Mouse (Mus musculus) bone marrow macrophage, adult 2 months (primary cell): ENCODE data around the gene Abt1. TPM values are rescaled to one million over a fixed set of nuclear protein-coding genes. Genes with fewer than 3 reads are reported as not detected.

ENCODE experiments used
- H3K27ac ChIP-seq: 2 replicates; pipeline ENCODE4 v1.5.1; 2012; ENCODE audit warnings: low read depth, low read length; ENCODE audit not compliant: insufficient read depth
- H3K4me1 ChIP-seq: 2 replicates; pipeline ENCODE4 v1.6.1; 2012; ENCODE audit warnings: low read length; ENCODE audit not compliant: control insufficient read depth, insufficient read depth
- H3K4me3 ChIP-seq: 2 replicates; pipeline ENCODE4 v1.5.1; 2012; ENCODE audit warnings: mild to moderate bottlenecking, low read length, moderate library complexity; ENCODE audit not compliant: insufficient read depth
- CTCF ChIP-seq: IDR thresholded peaks from 2 replicates; pipeline ENCODE4 v1.5.1; 2012; ENCODE audit warnings: low read depth, mild to moderate bottlenecking, low read length, moderate library complexity
- POLR2A ChIP-seq: IDR thresholded peaks from 2 replicates; pipeline ENCODE4 v1.6.1; 2012; ENCODE audit warnings: mild to moderate bottlenecking, low read depth, low read length, borderline replicate concordance
- polyA plus RNA-seq: library from polyadenylated mRNA; stranded (reverse); fragments of >200 nt; gene quantifications from 2 replicates; pipeline ENCODE4 v1.2.4, GENCODE M21; 2012; ENCODE audit not compliant: missing spikeins, insufficient read depth, insufficient read length

Abt1 gene
- polyA plus RNA-seq, 1 experiment, result 4.9 TPM

- no peak for TF ChIP-seq POLR2A
- peak; percentile 66 for TF ChIP-seq CTCF
- H3K27ac ChIP-seq, result no peak overlapping the region
Observed at GRCm38 (mm10) chr13:23424494-23425325, 1.0 kb upstream of the Abt1 start.

GRCm38 (mm10) chr13:23424052-23424380 is 350 bp upstream of the Abt1 start:
- TF ChIP-seq CTCF, result no peak
- no peak for TF ChIP-seq POLR2A
- Histone ChIP-seq H3K4me3 (peak overlapping the region; percentile 95), H3K4me1 (peaks cover 7% of the 10 kb centered on the region; the same call in 1 of the 2 replicates), H3K27ac (peak overlapping the region; percentile 57)

More at GRCm38 (mm10) chr13:23424494-23425325, 1.0 kb upstream of the Abt1 start:
- H3K4me1 ChIP-seq, result peaks cover 7% of the 10 kb centered on the region; the same call in 1 of the 2 replicates
- peak overlapping the region; percentile 36 for H3K4me3 ChIP-seq

GRCm38 (mm10) chr13:23422351-23422750 is 1.3 kb downstream of the Abt1 start:
- no peak overlapping the region for H3K27ac ChIP-seq
- peaks cover 7% of the 10 kb centered on the region; the same call in 1 of the 2 replicates for H3K4me1 ChIP-seq
- TF ChIP-seq CTCF (no peak), POLR2A (no peak)
- peak overlapping the region; percentile 95; the same call in 1 of the 2 replicates for H3K4me3 ChIP-seq

- peak overlapping the region; percentile 54 for H3K4me3 ChIP-seq
- H3K27ac ChIP-seq, result no peak overlapping the region
- TF ChIP-seq POLR2A (no peak), CTCF (no peak)
- peaks cover 3% of the 10 kb centered on the region for H3K4me1 ChIP-seq
Observed at GRCm38 (mm10) chr13:23412630-23413521, 10.8 kb downstream of the Abt1 start.

GRCm38 (mm10) chr13:23412211-23412629 is 11.4 kb downstream of the Abt1 start:
- Histone ChIP-seq H3K27ac (no peak overlapping the region), H3K4me3 (peak overlapping the region; percentile 54), H3K4me1 (peaks cover 3% of the 10 kb centered on the region)
- no peak for TF ChIP-seq POLR2A
- TF ChIP-seq CTCF, result no peak

GRCm38 (mm10) chr13:23411311-23412210 is 12.1 kb downstream of the Abt1 start:
- Histone ChIP-seq H3K4me3 (peak overlapping the region; percentile 54), H3K27ac (no peak overlapping the region), H3K4me1 (peaks cover 3% of the 10 kb centered on the region)
- TF ChIP-seq CTCF, result no peak; the same call in 1 of the 2 replicates
- no peak for TF ChIP-seq POLR2A

- TF ChIP-seq POLR2A, result no peak
- TF ChIP-seq CTCF, result no peak
- no peak overlapping the region for H3K4me3 ChIP-seq
- H3K4me1 ChIP-seq, result peaks cover 3% of the 10 kb centered on the region
- H3K27ac ChIP-seq, result no peak overlapping the region
Observed at GRCm38 (mm10) chr13:23410632-23411031, 13.0 kb downstream of the Abt1 start.

- Histone ChIP-seq H3K27ac (no peak overlapping the region), H3K4me1 (peaks cover 2% of the 10 kb centered on the region; the same call in 1 of the 2 replicates), H3K4me3 (no peak overlapping the region)
- TF ChIP-seq CTCF (no peak), POLR2A (no peak)
Observed at GRCm38 (mm10) chr13:23402626-23403025, 21.0 kb downstream of the Abt1 start.
